Mouse (Mus musculus) myocyte (in vitro differentiated cells): ENCODE measurements around the gene Lrrc28. TPM values are rescaled to one million over a fixed set of nuclear protein-coding genes. Genes with fewer than 3 reads are reported as not detected.

Experiments used
- H3K27me3 ChIP-seq: one replicate; pipeline ENCODE4 v1.6.1; 2011; ENCODE audit not compliant: control insufficient read depth, insufficient read depth, insufficient read length
- H3K36me3 ChIP-seq: one replicate; pipeline ENCODE4 v1.6.1; 2011; ENCODE audit not compliant: control insufficient read depth, insufficient read depth
- H3K4me2 ChIP-seq: one replicate; pipeline ENCODE4 v1.6.1; 2011; ENCODE audit warnings: low read depth, control low read depth
- H3K4me3 ChIP-seq: one replicate; pipeline ENCODE4 v1.5.1; 2011; ENCODE audit warnings: mild to moderate bottlenecking, control low read depth, moderate library complexity
- H3K79me2 ChIP-seq: one replicate; pipeline ENCODE4 v1.6.1; 2011; ENCODE audit not compliant: control insufficient read depth, insufficient read depth
- H3ac ChIP-seq: one replicate; pipeline ENCODE4 v1.6.1; 2011; ENCODE audit not compliant: control insufficient read depth, insufficient read length
- CEBPB ChIP-seq: IDR thresholded peaks from 2 replicates; pipeline ENCODE4 v1.6.1; 2011; ENCODE audit warnings: mild to moderate bottlenecking, moderate library complexity; ENCODE audit not compliant: poor library complexity, insufficient read depth, severe bottlenecking
- E2F4 ChIP-seq: IDR thresholded peaks from one replicate; pipeline ENCODE4 v1.6.1; 2011; ENCODE audit warnings: mild to moderate bottlenecking, control low read depth, moderate library complexity; ENCODE audit not compliant: insufficient read depth
- MAX ChIP-seq: IDR thresholded peaks from one replicate; pipeline ENCODE4 v1.6.1; 2011; ENCODE audit warnings: low read depth, mild to moderate bottlenecking, control low read depth
- MYOD1 ChIP-seq, 3 experiments: IDR thresholded peaks; one replicate each; pipeline ENCODE4 v1.6.1; 2011; ENCODE audit warnings: control low read depth in 2 of 3, low read depth in 2 of 3, mild to moderate bottlenecking in 2 of 3, moderate library complexity in 1 of 3; ENCODE audit not compliant: insufficient read length in 2 of 3, control insufficient read depth in 1 of 3
- MYOG ChIP-seq, 3 experiments: IDR thresholded peaks; one replicate each; pipeline ENCODE4 v1.6.1; 2011; ENCODE audit warnings: control low read depth in 2 of 3, low read depth in 2 of 3, mild to moderate bottlenecking in 2 of 3; ENCODE audit not compliant: insufficient read length in 2 of 3, control insufficient read depth in 1 of 3, insufficient read depth in 1 of 3
- POLR2A ChIP-seq: IDR thresholded peaks from one replicate; pipeline ENCODE4 v1.6.1; 2011; ENCODE audit warnings: low read depth, mild to moderate bottlenecking, control low read depth, moderate library complexity; ENCODE audit not compliant: insufficient read length
- POLR2AphosphoS2 ChIP-seq: IDR thresholded peaks from one replicate; pipeline ENCODE4 v1.6.1; 2011; ENCODE audit warnings: low read depth, control low read depth; ENCODE audit not compliant: insufficient read length
- REST ChIP-seq: IDR thresholded peaks from one replicate; pipeline ENCODE4 v1.6.1; 2011; ENCODE audit warnings: mild to moderate bottlenecking, control low read depth, moderate library complexity; ENCODE audit not compliant: insufficient read depth, insufficient read length
- SRF ChIP-seq: IDR thresholded peaks from one replicate; pipeline ENCODE4 v1.6.1; 2011; ENCODE audit warnings: low read depth; ENCODE audit not compliant: control insufficient read depth, insufficient read length
- TCF12 ChIP-seq: IDR thresholded peaks from one replicate; pipeline ENCODE4 v1.6.1; 2011; ENCODE audit warnings: mild to moderate bottlenecking, control low read depth; ENCODE audit not compliant: poor library complexity, insufficient read depth, severe bottlenecking
- TCF3 ChIP-seq: IDR thresholded peaks from one replicate; pipeline ENCODE4 v1.6.1; 2011; ENCODE audit warnings: low read depth, control low read depth; ENCODE audit not compliant: insufficient read length
- USF1 ChIP-seq: IDR thresholded peaks from one replicate; pipeline ENCODE4 v1.6.1; 2011; ENCODE audit warnings: low read depth, mild to moderate bottlenecking, control low read depth, moderate library complexity
- polyA plus RNA-seq: library from polyadenylated mRNA; unstranded; fragments of >200 nt; fragmentation: generic; extraction: Trizol; gene quantifications from one replicate; pipeline ENCODE4 v1.2.1, GENCODE M21; 2012; ENCODE audit warnings: missing spikeins

Gene Lrrc28
- polyA plus RNA-seq, 1 experiment = 24.2 TPM

DNA sequence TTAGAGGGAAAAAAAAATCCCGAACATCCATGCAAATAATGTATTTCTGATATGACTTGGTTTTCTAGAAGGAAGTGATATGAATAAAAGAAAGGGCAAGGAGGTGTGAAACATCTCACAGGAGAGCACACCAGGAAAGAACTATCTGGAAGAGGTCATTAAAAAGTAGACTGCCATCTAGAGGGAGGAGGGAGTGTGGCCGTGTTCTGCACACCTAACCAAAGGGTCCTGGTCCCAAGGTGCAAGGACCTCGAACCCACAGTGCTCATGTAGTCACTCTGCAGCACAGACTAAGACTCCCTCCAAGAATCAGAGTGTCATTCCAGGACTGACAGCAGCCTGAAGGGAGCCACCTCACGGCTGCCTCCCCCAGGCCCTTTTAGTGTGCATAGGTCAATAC is 124.1 kb downstream of the Lrrc28 start:
- no peaks in the 10 kb centered on the region for H3K36me3 ChIP-seq
- no peaks in the 10 kb centered on the region for H3K27me3 ChIP-seq
- TF ChIP-seq USF1 = no peak
- no peak for TF ChIP-seq MAX
- no peak for TF ChIP-seq REST
- no peak overlapping the region for H3ac ChIP-seq
- no peak overlapping the region for H3K4me3 ChIP-seq
- H3K79me2 ChIP-seq = no peaks in the 10 kb centered on the region
- H3K4me2 ChIP-seq = no peak overlapping the region

DNA sequence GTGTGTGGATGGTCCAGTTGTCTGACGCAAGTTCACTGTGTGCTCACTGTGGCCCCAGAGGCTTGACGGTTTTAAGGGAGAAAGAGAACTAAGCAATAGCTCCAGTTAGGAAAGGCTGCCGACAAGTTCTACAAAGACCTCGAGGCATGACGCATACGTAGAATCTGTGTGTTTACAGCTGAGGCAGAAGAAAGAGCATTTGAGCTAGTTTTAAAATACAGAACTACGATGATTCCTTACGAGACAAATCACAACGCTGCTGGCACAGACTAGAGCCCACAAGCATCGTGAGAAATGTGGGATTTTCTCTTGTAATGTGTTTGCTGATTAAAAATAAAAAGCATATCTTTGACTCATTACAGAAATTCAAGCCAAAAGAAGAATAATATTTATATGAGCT is 125.1 kb downstream of the Lrrc28 start:
- Histone ChIP-seq H3ac (no peak overlapping the region), H3K27me3 (no peaks in the 10 kb centered on the region), H3K36me3 (no peaks in the 10 kb centered on the region), H3K4me2 (no peak overlapping the region), H3K4me3 (no peak overlapping the region), H3K79me2 (no peaks in the 10 kb centered on the region)
- TF ChIP-seq POLR2A (no peak), E2F4 (no peak), MAX (no peak), REST (no peak), POLR2AphosphoS2 (no peak), TCF3 (no peak), TCF12 (no peak), CEBPB (no peak), MYOD1 (IDR thresholded peaks at IDR 0.05; ENCODE audit: control insufficient read depth in 1 of 3, insufficient read length in 2 of 3, low read depth in 2 of 3) (no peak), USF1 (no peak), SRF (no peak), MYOG (IDR thresholded peaks at IDR 0.05; ENCODE audit: control insufficient read depth in 1 of 3, insufficient read depth in 1 of 3, insufficient read length in 2 of 3, low read depth in 2 of 3) (no peak)

- Histone ChIP-seq H3K4me3 (no peak overlapping the region), H3K79me2 (no peaks in the 10 kb centered on the region), H3K4me2 (no peak overlapping the region), H3K36me3 (no peaks in the 10 kb centered on the region), H3ac (no peak overlapping the region), H3K27me3 (no peaks in the 10 kb centered on the region)
- TF ChIP-seq SRF = no peak
- TF ChIP-seq REST = no peak
- no peak for TF ChIP-seq POLR2AphosphoS2
- TF ChIP-seq CEBPB = no peak
- TF ChIP-seq USF1 = no peak
- TF ChIP-seq MYOG (IDR thresholded peaks at IDR 0.05; ENCODE audit: control insufficient read depth in 1 of 3, insufficient read depth in 1 of 3, insufficient read length in 2 of 3, low read depth in 2 of 3) = no peak
- no peak for TF ChIP-seq TCF3
- no peak for TF ChIP-seq TCF12
- TF ChIP-seq E2F4 = no peak
- TF ChIP-seq POLR2A = no peak
- TF ChIP-seq MYOD1 (IDR thresholded peaks at IDR 0.05; ENCODE audit: control insufficient read depth in 1 of 3, insufficient read length in 2 of 3, low read depth in 2 of 3) = no peak
- TF ChIP-seq MAX = no peak
Measured at GRCm38 (mm10) chr7:67515621-67516020, 129.4 kb downstream of the Lrrc28 start.

- no peaks in the 10 kb centered on the region for H3K36me3 ChIP-seq
- no peak overlapping the region for H3K4me2 ChIP-seq
- no peak for TF ChIP-seq POLR2A
- TF ChIP-seq E2F4 = no peak
- TF ChIP-seq TCF12 = no peak
- no peak for TF ChIP-seq SRF
- TF ChIP-seq TCF3 = no peak
- TF ChIP-seq USF1 = no peak
- no peak for TF ChIP-seq REST
- no peak for TF ChIP-seq MAX
- no peak for TF ChIP-seq MYOG (IDR thresholded peaks at IDR 0.05; ENCODE audit: control insufficient read depth in 1 of 3, insufficient read depth in 1 of 3, insufficient read length in 2 of 3, low read depth in 2 of 3)
- TF ChIP-seq POLR2AphosphoS2 = no peak
- no peak for TF ChIP-seq MYOD1 (IDR thresholded peaks at IDR 0.05; ENCODE audit: control insufficient read depth in 1 of 3, insufficient read length in 2 of 3, low read depth in 2 of 3)
- TF ChIP-seq CEBPB = no peak
- H3K79me2 ChIP-seq = no peaks in the 10 kb centered on the region
- no peak overlapping the region for H3ac ChIP-seq
- H3K4me3 ChIP-seq = no peak overlapping the region
- H3K27me3 ChIP-seq = no peaks in the 10 kb centered on the region
Measured at GRCm38 (mm10) chr7:67514893-67515292, 130.2 kb downstream of the Lrrc28 start.

DNA sequence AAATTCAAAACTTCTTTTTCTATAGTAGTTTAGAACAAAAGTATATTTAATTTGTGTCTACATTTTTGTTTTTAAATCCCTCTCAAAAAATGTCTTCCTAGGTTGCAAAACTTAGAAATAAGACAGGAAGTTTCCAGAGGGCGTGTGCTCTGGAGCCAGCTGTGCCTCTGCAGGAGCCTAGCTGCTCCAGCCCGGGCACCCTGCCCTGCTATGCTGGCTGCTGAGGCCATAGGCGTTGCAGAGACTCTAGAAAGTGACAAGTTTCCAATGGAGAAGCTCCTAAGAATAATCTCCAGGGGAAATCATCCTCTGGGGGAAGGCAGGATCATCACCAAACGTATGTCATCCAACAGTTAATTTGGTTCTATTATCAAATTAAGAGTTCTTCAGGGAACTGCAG is 130.7 kb downstream of the Lrrc28 start:
- Histone ChIP-seq H3K27me3 (no peaks in the 10 kb centered on the region), H3K79me2 (no peaks in the 10 kb centered on the region), H3ac (no peak overlapping the region), H3K4me3 (no peak overlapping the region), H3K36me3 (no peaks in the 10 kb centered on the region), H3K4me2 (no peak overlapping the region)
- TF ChIP-seq CEBPB (no peak), MYOD1 (IDR thresholded peaks at IDR 0.05; ENCODE audit: control insufficient read depth in 1 of 3, insufficient read length in 2 of 3, low read depth in 2 of 3) (no peak), TCF12 (no peak), MAX (no peak), REST (no peak), TCF3 (no peak), POLR2A (no peak), USF1 (no peak), POLR2AphosphoS2 (no peak), MYOG (IDR thresholded peaks at IDR 0.05; ENCODE audit: control insufficient read depth in 1 of 3, insufficient read depth in 1 of 3, insufficient read length in 2 of 3, low read depth in 2 of 3) (no peak), SRF (no peak), E2F4 (no peak)
